Mouse (Mus musculus) 3T3-L1 (cell line): ENCODE measurements around the gene B2m.

Source experiments
- DNase-seq: peaks from one replicate; pipeline ENCODE4 v3.0.0-alpha.2; 2015; ENCODE audit warnings: low read depth, low spot score

B2m gene

GRCm38 (mm10) chr2:122194509-122194929 is 47.0 kb downstream of the B2m start:
- DNase-seq = peak; percentile 81

DNA sequence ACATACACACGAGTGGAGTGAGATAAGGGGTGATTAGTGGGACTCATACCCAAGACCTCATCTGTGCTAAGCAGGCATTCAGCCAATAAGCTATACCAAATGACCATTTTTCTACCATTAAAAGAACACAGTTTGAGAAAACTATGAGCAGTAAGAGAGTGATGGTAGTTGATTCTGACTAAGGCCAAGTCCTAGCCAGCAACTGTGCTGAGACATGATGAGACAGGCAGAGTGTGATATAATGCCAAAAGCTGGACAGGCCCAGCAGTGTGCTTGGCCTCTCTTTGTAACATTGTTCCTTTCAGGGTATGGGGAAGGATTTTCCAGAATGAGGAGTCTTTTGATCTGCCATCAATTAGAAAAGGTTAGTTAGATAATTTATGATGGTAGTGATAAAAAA is 54.0 kb downstream of the B2m start:
- DNase-seq = no peak
